Mouse (Mus musculus): ENCODE results near the gene Gpc6. TPM values are rescaled to one million over a fixed set of nuclear protein-coding genes. Genes with fewer than 3 reads are reported as not detected.

Gpc6 gene
- polyA plus RNA-seq, 1 experiment from 2014 or later = 66.2 TPM

- H3K9me3 ChIP-seq (replicated peaks) = no peaks in the 10 kb centered on the region
- H3K36me3 ChIP-seq = no peaks in the 10 kb centered on the region
- 95% methylated on average over 5 of the region's 5 CpGs for WGBS
- no peak overlapping the region for H3K4me2 ChIP-seq
- no peaks in the 10 kb centered on the region for H3K4me1 ChIP-seq
- no peaks in the 10 kb centered on the region for H3K27me3 ChIP-seq
- H3K27ac ChIP-seq = no peak overlapping the region
- no peak for ATAC-seq (replicated peaks; ENCODE audit: low FRiP score)
- no peak overlapping the region for H3K9ac ChIP-seq
- no peak overlapping the region for H3K4me3 ChIP-seq (replicated peaks)
Observed at GRCm38 (mm10) chr14:117166350-117166749, 241.2 kb downstream of the Gpc6 start.

DNA sequence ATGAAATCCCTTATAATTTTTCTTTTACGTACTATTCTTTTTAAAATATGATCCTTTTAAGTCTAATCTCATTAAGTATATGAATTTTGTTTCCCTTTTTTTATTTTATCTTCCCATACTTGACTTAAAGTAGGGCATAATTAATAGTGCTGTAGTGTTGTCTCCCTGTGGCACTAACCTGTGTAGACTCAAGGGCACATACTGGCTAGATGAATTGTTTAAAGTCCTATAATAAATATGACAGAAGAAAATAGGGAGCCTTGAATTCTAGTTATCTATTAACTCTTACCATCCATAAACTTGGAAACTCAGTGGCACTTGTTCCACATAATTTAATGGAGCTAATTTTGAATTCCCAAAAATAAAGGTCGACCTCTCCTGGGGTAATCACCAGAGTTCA, 268.2 kb downstream of the Gpc6 start:
- 0 out of 2 replicates have a peak, but pooled peaks cover 3% of the 10 kb centered on the region for H3K4me1 ChIP-seq
- H3K4me3 ChIP-seq (replicated peaks) = no peak overlapping the region
- no peak for ATAC-seq (replicated peaks; ENCODE audit: low FRiP score)
- H3K27me3 ChIP-seq = no peaks in the 10 kb centered on the region
- H3K9me3 ChIP-seq (replicated peaks) = no peaks in the 10 kb centered on the region
- WGBS = 93% methylated on average over 2 of the region's 2 CpGs
- H3K9ac ChIP-seq = no peak overlapping the region
- H3K36me3 ChIP-seq = 0 out of 2 replicates have a peak, but pooled peaks cover 7% of the 10 kb centered on the region
- H3K4me2 ChIP-seq = no peak overlapping the region
- H3K27ac ChIP-seq = no peak overlapping the region

DNA sequence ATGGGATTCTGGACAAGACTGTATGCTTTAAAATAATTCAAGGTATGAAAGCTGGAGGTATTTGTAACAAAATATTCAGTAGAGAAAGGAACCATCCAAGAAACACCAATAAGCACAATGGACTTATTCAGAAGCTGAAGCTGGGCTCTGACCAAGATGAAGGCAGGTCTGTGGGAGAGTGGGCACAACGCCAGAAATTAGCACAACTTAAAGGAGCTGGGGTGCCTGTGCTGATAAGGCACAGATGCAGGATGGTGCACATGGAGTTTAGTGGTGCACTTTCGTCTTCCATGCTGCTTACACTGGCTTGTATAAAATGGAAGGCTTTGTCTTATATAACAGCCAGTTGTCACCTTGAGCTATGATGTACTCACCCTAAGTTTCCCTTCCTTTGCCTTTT, 276.9 kb downstream of the Gpc6 start:
- Histone ChIP-seq H3K9ac (no peak overlapping the region), H3K4me2 (no peak overlapping the region), H3K9me3 (replicated peaks) (no peaks in the 10 kb centered on the region), H3K36me3 (no peaks in the 10 kb centered on the region), H3K4me3 (replicated peaks) (no peak overlapping the region), H3K27ac (no peak overlapping the region), H3K4me1 (no peaks in the 10 kb centered on the region), H3K27me3 (no peaks in the 10 kb centered on the region)
- ATAC-seq (replicated peaks; ENCODE audit: low FRiP score) = no peak
- 83% methylated on average over 2 of the region's 2 CpGs for WGBS

GRCm38 (mm10) chr14:117203960-117204359, 278.8 kb downstream of the Gpc6 start:
- H3K27ac ChIP-seq = no peak overlapping the region
- no peaks in the 10 kb centered on the region for H3K4me1 ChIP-seq
- no peak overlapping the region for H3K4me2 ChIP-seq
- H3K9me3 ChIP-seq (replicated peaks) = no peaks in the 10 kb centered on the region
- H3K9ac ChIP-seq = no peak overlapping the region
- WGBS = 88% methylated on average over 3 of the region's 3 CpGs
- H3K36me3 ChIP-seq = no peaks in the 10 kb centered on the region
- no peak overlapping the region for H3K4me3 ChIP-seq (replicated peaks)
- ATAC-seq (replicated peaks; ENCODE audit: low FRiP score) = no peak
- H3K27me3 ChIP-seq = no peaks in the 10 kb centered on the region

DNA sequence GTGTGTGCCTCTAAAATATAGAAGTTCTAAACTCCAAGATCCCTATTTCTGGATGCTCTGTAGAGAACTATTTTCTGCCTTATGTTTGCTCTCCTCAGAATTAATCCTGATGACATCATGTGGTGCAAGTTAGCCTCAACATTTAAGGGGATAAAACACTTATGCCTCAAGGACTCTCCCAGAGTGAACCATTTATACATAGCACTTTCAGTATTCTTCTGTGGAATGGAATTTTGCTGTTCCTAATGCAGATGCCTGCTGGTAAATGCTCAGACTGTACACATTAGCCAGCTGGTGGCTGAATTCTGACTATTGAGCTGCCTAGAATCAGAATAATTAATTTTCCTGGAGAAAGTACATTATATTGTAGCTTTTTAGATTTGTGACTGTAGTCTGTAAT, 289.3 kb downstream of the Gpc6 start:
- H3K9ac ChIP-seq = no peak overlapping the region
- H3K27ac ChIP-seq = no peak overlapping the region
- no peaks in the 10 kb centered on the region for H3K4me1 ChIP-seq
- H3K27me3 ChIP-seq = no peaks in the 10 kb centered on the region
- no peaks in the 10 kb centered on the region for H3K36me3 ChIP-seq
- H3K4me3 ChIP-seq (replicated peaks) = no peak overlapping the region
- no peaks in the 10 kb centered on the region for H3K9me3 ChIP-seq (replicated peaks)
- no peak for ATAC-seq (replicated peaks; ENCODE audit: low FRiP score)
- H3K4me2 ChIP-seq = no peak overlapping the region

DNA sequence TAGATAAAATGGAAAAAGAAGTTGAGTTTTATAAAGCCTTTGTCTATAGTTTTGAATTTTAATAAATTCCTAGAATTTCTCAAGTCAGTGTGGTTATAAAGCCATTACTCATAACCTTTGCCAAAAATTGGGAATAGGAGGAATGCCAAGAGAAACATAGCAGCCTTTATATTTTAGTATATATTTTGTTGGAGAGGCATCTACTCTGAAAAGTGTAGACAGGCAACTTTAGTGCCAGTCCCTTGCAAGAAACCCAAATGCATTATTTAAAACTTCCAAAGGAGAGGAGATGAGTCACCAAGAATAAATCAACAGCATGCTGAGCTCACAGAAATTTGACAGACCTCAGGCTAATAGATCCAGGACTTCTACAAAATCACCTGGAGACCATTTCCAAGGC, 301.8 kb downstream of the Gpc6 start:
- Histone ChIP-seq H3K4me2 (no peak overlapping the region), H3K27ac (no peak overlapping the region), H3K9me3 (replicated peaks) (no peaks in the 10 kb centered on the region), H3K36me3 (no peaks in the 10 kb centered on the region), H3K4me1 (no peaks in the 10 kb centered on the region), H3K27me3 (no peaks in the 10 kb centered on the region), H3K4me3 (replicated peaks) (no peak overlapping the region), H3K9ac (no peak overlapping the region)
- ATAC-seq (replicated peaks; ENCODE audit: low FRiP score) = no peak

- 71% methylated on average over 4 of the region's 4 CpGs for WGBS
- no peaks in the 10 kb centered on the region for H3K36me3 ChIP-seq
- H3K4me2 ChIP-seq = no peak overlapping the region
- H3K9ac ChIP-seq = no peak overlapping the region
- H3K27ac ChIP-seq = no peak overlapping the region
- ATAC-seq (replicated peaks; ENCODE audit: low FRiP score) = no peak
- H3K4me3 ChIP-seq (replicated peaks) = no peak overlapping the region
- no peaks in the 10 kb centered on the region for H3K9me3 ChIP-seq (replicated peaks)
- H3K27me3 ChIP-seq = no peaks in the 10 kb centered on the region
- H3K4me1 ChIP-seq = 0 out of 2 replicates have a peak, but pooled peaks cover 2% of the 10 kb centered on the region
Observed at GRCm38 (mm10) chr14:117230476-117230875, 305.4 kb downstream of the Gpc6 start.

DNA sequence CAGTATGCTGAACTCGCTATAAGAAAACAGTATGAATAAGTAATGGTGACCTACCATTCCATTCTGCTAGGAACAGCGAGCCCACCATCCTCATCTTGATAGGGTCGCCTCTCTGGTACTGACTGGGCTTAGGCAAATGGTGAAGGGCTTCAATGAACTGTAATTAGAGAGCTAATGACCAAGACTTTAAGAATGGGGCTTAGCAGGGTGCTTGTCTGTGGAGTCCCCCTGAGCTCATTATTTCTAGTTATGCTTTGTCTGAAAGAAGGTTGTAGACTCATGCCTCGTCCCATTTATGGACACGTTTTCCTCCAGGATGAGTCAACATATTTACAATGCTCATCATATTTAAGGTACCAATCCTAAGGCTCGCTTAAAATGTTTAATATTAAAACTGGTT, 313.1 kb downstream of the Gpc6 start:
- Histone ChIP-seq H3K9ac (no peak overlapping the region), H3K9me3 (replicated peaks) (no peaks in the 10 kb centered on the region), H3K4me3 (replicated peaks) (no peak overlapping the region), H3K4me2 (no peak overlapping the region), H3K36me3 (no peaks in the 10 kb centered on the region), H3K27me3 (no peaks in the 10 kb centered on the region), H3K4me1 (no peaks in the 10 kb centered on the region), H3K27ac (no peak overlapping the region)
- WGBS = 87% methylated on average over 6 of the region's 6 CpGs
- no peak for ATAC-seq (replicated peaks; ENCODE audit: low FRiP score)

DNA sequence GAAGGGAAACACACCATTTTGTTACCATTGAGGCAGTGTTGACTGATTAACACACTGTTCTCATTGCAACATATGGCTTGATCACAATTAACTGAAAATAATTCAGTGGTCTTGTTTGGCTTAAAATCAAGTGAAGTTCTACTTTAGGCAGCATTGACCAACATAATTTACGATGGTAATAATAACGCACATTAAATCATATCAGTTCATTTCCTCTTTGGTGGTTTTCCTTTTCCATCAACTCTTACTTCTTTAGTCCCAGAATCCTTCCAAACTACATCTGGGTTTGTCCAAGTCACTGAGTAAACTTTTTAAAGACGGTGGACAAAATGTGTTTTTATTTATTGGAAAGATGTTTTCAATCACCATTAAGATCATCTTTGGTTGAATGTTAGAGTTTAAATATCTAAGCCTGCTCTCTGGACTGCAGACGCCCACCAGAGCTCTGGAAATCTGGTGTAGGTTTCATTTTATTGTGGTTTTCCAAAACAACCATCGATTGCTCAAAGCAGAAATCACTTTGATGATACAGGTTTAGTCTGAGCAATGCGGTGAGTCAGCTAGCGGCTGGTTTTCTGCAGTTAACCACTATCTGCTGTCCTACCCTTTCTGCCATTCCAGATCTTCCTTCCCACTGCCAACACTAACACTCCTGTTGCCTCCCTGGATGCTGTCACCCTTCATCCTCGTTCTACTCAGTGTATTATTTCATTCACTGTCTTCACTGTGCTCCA, 314.7 kb downstream of the Gpc6 start:
- no peak for ATAC-seq (replicated peaks; ENCODE audit: low FRiP score)
- 66% methylated on average over 8 of the region's 8 CpGs for WGBS
- H3K27ac ChIP-seq = no peak overlapping the region

GRCm38 (mm10) chr14:117245631-117246030, 320.5 kb downstream of the Gpc6 start:
- 87% methylated on average over 3 of the region's 3 CpGs for WGBS

More for the DNA sequence above, 314.7 kb downstream of the Gpc6 start:
- Histone ChIP-seq H3K9me3 (replicated peaks) (no peaks in the 10 kb centered on the region), H3K4me2 (no peak overlapping the region), H3K27me3 (no peaks in the 10 kb centered on the region), H3K4me1 (no peaks in the 10 kb centered on the region), H3K36me3 (no peaks in the 10 kb centered on the region), H3K9ac (no peak overlapping the region), H3K4me3 (replicated peaks) (no peak overlapping the region)

DNA sequence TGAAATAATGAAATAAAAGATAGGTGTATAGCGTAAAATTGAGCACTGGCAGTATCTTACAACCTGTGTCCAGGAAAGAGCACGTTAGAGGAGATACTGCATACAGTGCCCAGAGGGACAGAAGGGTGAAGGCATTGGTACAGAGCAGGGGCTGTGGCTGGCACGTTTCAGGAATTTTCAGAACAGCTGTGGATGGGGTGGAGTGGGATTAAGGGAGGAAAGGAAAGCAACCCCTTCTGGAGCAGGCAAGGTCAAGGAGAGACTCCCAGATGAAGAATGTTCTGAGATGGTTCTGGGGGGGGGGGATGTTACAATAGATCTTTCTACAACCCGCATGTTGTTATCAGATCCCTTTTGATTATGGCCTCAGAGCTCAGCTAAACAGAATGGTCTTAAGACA, 331.1 kb downstream of the Gpc6 start:
- WGBS = 81% methylated on average over 4 of the region's 4 CpGs
- Histone ChIP-seq H3K9me3 (replicated peaks) (no peaks in the 10 kb centered on the region), H3K9ac (no peak overlapping the region), H3K36me3 (peaks cover 4% of the 10 kb centered on the region; the same call in 1 of the 2 replicates), H3K4me2 (no peak overlapping the region), H3K4me1 (no peaks in the 10 kb centered on the region), H3K4me3 (replicated peaks) (no peak overlapping the region), H3K27ac (no peak overlapping the region), H3K27me3 (no peaks in the 10 kb centered on the region)
- no peak for ATAC-seq (replicated peaks; ENCODE audit: low FRiP score)

More at GRCm38 (mm10) chr14:117245631-117246030, 320.5 kb downstream of the Gpc6 start:
- no peak for ATAC-seq (replicated peaks; ENCODE audit: low FRiP score)
- Histone ChIP-seq H3K9me3 (replicated peaks) (no peaks in the 10 kb centered on the region), H3K36me3 (no peaks in the 10 kb centered on the region), H3K27me3 (no peaks in the 10 kb centered on the region), H3K4me1 (no peaks in the 10 kb centered on the region), H3K27ac (no peak overlapping the region), H3K4me3 (replicated peaks) (no peak overlapping the region), H3K9ac (no peak overlapping the region), H3K4me2 (no peak overlapping the region)

GRCm38 (mm10) chr14:117265653-117266052, 340.5 kb downstream of the Gpc6 start:
- H3K27me3 ChIP-seq = no peaks in the 10 kb centered on the region
- no peak for ATAC-seq (replicated peaks; ENCODE audit: low FRiP score)
- no peak overlapping the region for H3K4me2 ChIP-seq
- H3K36me3 ChIP-seq = no peaks in the 10 kb centered on the region
- H3K4me3 ChIP-seq (replicated peaks) = no peak overlapping the region
- H3K27ac ChIP-seq = no peak overlapping the region
- H3K4me1 ChIP-seq = peaks cover 10% of the 10 kb centered on the region; the same call in 1 of the 2 replicates
- no peaks in the 10 kb centered on the region for H3K9me3 ChIP-seq (replicated peaks)
- no peak overlapping the region for H3K9ac ChIP-seq
